Mouse (Mus musculus) ES-Bruce4 (cell line): ENCODE data around the gene Amacr. TPM values are rescaled to one million over a fixed set of nuclear protein-coding genes. Genes with fewer than 3 reads are reported as not detected.

Source experiments
- H3K27ac ChIP-seq: 2 replicates; pipeline ENCODE4 v1.5.1; 2012; ENCODE audit warnings: low read length, inconsistent platforms; ENCODE audit not compliant: insufficient read depth
- H3K27me3 ChIP-seq: 2 replicates; pipeline ENCODE4 v1.6.1; 2012; ENCODE audit warnings: mild to moderate bottlenecking, low read length, inconsistent platforms; ENCODE audit not compliant: control insufficient read depth, poor library complexity, insufficient read depth, severe bottlenecking
- H3K36me3 ChIP-seq: 2 replicates; pipeline ENCODE4 v1.6.1; 2012; ENCODE audit warnings: inconsistent platforms, mild to moderate bottlenecking, low read length, moderate library complexity; ENCODE audit not compliant: control insufficient read depth, poor library complexity, insufficient read depth, severe bottlenecking
- H3K4me1 ChIP-seq: one replicate; pipeline ENCODE4 v1.8.1; 2011; ENCODE audit warnings: low read length; ENCODE audit not compliant: control insufficient read depth, insufficient read depth
- H3K4me3 ChIP-seq: 2 replicates; pipeline ENCODE4 v1.5.1; 2011; ENCODE audit warnings: low read depth, mild to moderate bottlenecking, low read length
- H3K9ac ChIP-seq: 2 replicates; pipeline ENCODE4 v1.6.1; 2012; ENCODE audit warnings: low read depth, mild to moderate bottlenecking, inconsistent platforms; ENCODE audit not compliant: poor library complexity, severe bottlenecking
- H3K9me3 ChIP-seq: replicated peaks from 2 replicates; pipeline ENCODE4 v1.6.1; 2012; ENCODE audit warnings: mild to moderate bottlenecking, low read length, inconsistent platforms; ENCODE audit not compliant: control insufficient read depth, poor library complexity, insufficient read depth, severe bottlenecking
- CTCF ChIP-seq: IDR thresholded peaks from one replicate; pipeline ENCODE4 v1.8.1; 2011; ENCODE audit warnings: low read depth, low read length
- EP300 ChIP-seq: IDR thresholded peaks from 2 replicates; pipeline ENCODE4 v1.6.1; 2011; ENCODE audit warnings: low read depth, low read length; ENCODE audit not compliant: insufficient read depth
- POLR2A ChIP-seq: IDR thresholded peaks from one replicate; pipeline ENCODE4 v1.8.1; 2011; ENCODE audit warnings: low read length; ENCODE audit not compliant: insufficient read depth
- polyA plus RNA-seq: library from polyadenylated mRNA; stranded (reverse); fragments of >200 nt; gene quantifications from 2 replicates; pipeline ENCODE4 v1.2.4, GENCODE M21; 2011; ENCODE audit warnings: low read depth; ENCODE audit not compliant: missing spikeins, insufficient read depth, insufficient read length

The Amacr gene
- polyA plus RNA-seq, 1 experiment = 15.0 TPM

- Histone ChIP-seq H3K4me3 (no peak overlapping the region), H3K9me3 (no peaks in the 10 kb centered on the region), H3K9ac (no peak overlapping the region), H3K27me3 (no peaks in the 10 kb centered on the region), H3K36me3 (no peaks in the 10 kb centered on the region), H3K27ac (no peak overlapping the region), H3K4me1 (no peaks in the 10 kb centered on the region)
- TF ChIP-seq EP300 (no peak), CTCF (no peak), POLR2A (no peak)
Observed at GRCm38 (mm10) chr15:11014931-11015330, 33.4 kb downstream of the Amacr start.

DNA sequence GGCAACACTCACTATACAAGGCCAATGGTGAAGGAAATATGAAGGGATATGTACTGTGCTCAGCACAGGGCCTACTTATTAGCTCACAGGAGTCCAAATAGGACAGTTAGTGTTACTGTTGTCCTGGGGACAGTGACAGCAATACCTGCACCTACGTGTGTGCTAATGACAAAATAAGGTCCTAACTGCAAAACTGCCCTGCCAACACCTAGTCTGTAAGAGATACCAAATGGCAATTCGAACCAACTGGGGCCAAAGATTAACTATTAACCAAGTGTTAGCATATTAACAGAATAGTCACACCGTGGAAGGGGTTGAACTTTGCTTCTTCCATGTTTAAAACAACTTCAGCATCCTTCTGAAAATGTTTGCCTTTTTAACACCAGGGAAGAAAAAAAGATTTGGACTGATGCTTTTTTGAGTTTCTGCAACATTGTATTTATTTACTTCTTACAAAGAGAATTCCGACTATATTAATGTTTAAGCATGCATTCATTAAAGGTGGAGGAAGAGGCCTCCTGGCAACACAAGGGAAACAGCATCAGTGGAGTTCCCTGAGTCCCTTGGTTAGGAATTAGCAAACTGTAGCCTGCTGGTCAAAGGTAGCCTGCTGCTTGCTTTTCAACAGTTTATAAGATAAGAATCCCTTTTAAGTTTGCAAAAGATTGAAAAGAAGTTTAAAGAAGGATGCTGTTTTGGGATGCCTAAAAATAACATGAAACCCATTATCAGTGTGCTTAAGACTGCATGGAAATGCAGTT, 45.4 kb downstream of the Amacr start:
- TF ChIP-seq CTCF (no peak), EP300 (no peak), POLR2A (no peak)
- no peak overlapping the region for H3K27ac ChIP-seq
- no peaks in the 10 kb centered on the region for H3K4me1 ChIP-seq
- no peaks in the 10 kb centered on the region for H3K36me3 ChIP-seq
- H3K4me3 ChIP-seq = no peak overlapping the region
- no peak overlapping the region for H3K9ac ChIP-seq
- no peaks in the 10 kb centered on the region for H3K9me3 ChIP-seq
- H3K27me3 ChIP-seq = no peaks in the 10 kb centered on the region

GRCm38 (mm10) chr15:11030188-11030587, 48.6 kb downstream of the Amacr start:
- Histone ChIP-seq H3K9ac (no peak overlapping the region), H3K27me3 (peaks cover 7% of the 10 kb centered on the region; the same call in 1 of the 2 replicates), H3K4me1 (no peaks in the 10 kb centered on the region), H3K9me3 (no peaks in the 10 kb centered on the region), H3K4me3 (no peak overlapping the region), H3K36me3 (no peaks in the 10 kb centered on the region), H3K27ac (no peak overlapping the region)
- TF ChIP-seq EP300 (no peak), CTCF (no peak), POLR2A (no peak)

DNA sequence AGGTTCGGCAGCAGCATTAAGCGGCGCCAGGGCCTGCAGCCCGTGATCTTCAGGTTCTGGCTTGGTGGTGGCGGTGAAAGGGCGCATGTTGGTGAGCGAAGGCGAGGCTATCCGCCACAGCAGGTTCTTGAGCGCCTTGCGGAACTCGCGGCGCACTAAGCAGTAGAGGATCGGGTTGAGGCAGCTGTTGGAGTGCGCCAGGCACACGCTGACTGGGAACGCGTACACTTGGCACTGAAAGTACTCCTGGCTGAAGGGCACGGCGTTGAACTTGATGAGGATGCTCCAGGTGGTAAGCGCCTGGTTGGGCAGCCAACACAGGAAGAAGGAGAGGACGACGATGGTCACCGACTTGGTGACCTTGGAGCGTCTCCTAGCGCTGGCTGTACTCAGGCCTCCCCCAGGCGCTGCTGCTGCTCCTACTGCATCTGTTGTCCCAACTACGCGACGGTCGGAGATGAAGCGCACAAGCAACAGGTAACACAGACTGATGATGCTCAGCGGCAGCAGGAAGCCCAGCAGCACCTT, 54.5 kb downstream of the Amacr start:
- no peaks in the 10 kb centered on the region for H3K9me3 ChIP-seq
- peaks cover 11% of the 10 kb centered on the region; the same call in 1 of the 2 replicates for H3K27me3 ChIP-seq
- peak overlapping the region; percentile 33 for H3K4me3 ChIP-seq
- no peaks in the 10 kb centered on the region for H3K4me1 ChIP-seq
- no peaks in the 10 kb centered on the region for H3K36me3 ChIP-seq
- H3K27ac ChIP-seq = no peak overlapping the region
- no peak overlapping the region for H3K9ac ChIP-seq
- TF ChIP-seq EP300 (no peak), POLR2A (no peak), CTCF (no peak)

GRCm38 (mm10) chr15:11036535-11037375, 55.2 kb downstream of the Amacr start:
- Histone ChIP-seq H3K9me3 (no peaks in the 10 kb centered on the region), H3K4me3 (peak overlapping the region; percentile 49), H3K4me1 (no peaks in the 10 kb centered on the region), H3K36me3 (no peaks in the 10 kb centered on the region), H3K27ac (no peak overlapping the region), H3K9ac (no peak overlapping the region), H3K27me3 (peaks cover 11% of the 10 kb centered on the region; the same call in 1 of the 2 replicates)
- no peak for TF ChIP-seq EP300
- no peak for TF ChIP-seq CTCF
- TF ChIP-seq POLR2A = no peak

DNA sequence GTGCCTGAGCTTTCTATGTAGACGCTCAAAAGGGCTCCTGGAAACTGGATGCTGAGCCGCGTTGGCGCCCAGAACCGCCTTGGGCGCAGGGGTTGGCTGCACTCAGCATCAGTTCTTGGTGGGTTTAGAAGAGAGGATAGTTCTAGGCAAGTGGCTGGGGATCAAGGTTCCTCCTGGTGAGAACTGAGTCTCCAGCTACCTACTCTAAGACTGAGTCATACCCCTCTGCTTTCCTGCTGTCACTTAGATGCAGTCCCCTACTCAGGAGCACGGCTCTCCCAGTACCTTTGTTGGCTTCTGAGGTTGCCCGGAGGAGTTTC, 55.8 kb downstream of the Amacr start:
- Histone ChIP-seq H3K9me3 (no peaks in the 10 kb centered on the region), H3K4me1 (no peaks in the 10 kb centered on the region), H3K9ac (no peak overlapping the region), H3K27me3 (peaks cover 11% of the 10 kb centered on the region; the same call in 1 of the 2 replicates), H3K27ac (no peak overlapping the region), H3K4me3 (peak overlapping the region; percentile 49), H3K36me3 (no peaks in the 10 kb centered on the region)
- TF ChIP-seq CTCF = no peak
- TF ChIP-seq EP300 = no peak
- no peak for TF ChIP-seq POLR2A
